Mouse (Mus musculus) 416B (cell line): ENCODE measurements around the gene Rbfox3.

Experiments used
- DNase-seq: peaks from one replicate; pipeline ENCODE4 v3.0.0; 2011; ENCODE audit warnings: low read depth

Gene Rbfox3

DNA sequence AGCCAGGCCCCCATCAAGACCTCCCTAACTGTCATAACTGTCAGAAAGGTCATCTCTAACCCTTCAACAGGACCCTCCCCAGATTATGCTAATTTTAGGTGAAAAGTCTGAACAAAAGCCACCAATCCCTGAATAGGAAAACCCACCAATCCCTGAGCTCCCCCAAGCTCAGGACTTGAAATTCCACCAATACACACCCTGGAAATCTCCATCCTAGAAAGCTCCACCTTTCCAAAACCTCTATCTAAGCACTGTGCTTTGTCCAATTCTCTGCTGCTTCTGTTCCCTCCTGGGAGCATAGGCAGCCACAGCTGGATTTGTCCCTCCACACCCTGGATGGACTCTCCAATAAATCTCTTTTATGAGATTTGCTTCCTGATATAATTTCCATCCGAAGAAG, 438.2 kb downstream of the Rbfox3 start:
- DNase-seq: no peak

DNA sequence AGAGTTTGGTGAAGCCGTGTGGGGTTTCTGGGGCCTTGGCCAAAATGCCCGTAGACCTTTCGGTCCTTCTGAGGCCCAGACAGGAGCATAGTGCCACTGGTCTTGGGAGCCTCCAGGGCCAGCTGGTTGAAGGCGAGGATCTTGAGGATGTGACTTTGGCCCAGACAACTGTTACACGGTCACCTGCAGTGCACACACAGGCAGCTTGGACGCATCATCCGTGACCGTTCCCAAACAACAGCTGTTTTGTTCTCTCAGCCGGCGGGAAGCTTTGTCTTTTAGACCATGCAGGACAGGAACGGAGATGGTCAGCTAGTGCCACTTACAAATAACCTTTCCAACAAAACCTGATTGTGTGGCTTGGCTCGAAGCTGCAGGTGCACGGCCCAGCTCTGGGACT, 439.7 kb downstream of the Rbfox3 start:
- DNase-seq: no peak

GRCm38 (mm10) chr11:118470234-118470966, 441.0 kb downstream of the Rbfox3 start:
- no peak for DNase-seq

DNA sequence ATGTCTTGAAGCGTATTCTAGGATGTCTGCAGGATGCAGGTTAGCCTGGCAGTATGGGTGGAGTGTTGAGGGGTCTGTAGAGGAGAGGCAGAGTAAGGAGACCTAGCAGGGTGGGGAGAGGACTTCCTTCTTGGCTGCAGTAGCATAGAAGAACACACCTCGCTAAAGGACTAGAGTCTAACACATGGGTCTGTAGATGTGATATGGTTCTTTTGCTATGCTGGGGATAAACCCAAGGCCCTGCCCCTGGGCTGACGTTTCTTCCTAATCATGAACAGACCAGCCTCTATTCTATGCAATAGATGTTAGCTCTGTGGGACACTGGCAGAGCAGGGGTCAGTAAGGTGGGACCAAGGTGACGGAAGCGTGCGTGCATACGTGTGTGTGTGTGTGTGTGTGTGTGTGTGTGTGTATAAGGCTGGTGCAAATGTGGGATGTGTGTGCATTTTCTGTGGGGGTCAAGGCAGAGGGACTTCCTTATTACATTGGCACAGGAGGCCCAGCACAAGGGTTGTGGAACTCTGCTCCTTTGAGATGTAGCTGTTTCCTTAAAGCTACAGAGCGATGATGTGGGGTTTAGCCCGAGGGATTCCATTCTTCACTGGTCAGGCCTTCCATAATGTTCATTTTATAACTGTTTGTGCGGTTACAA, 441.8 kb downstream of the Rbfox3 start:
- DNase-seq: no peak

GRCm38 (mm10) chr11:118467441-118468035, 443.9 kb downstream of the Rbfox3 start:
- DNase-seq: no peak

GRCm38 (mm10) chr11:118460280-118460679, 451.1 kb downstream of the Rbfox3 start:
- DNase-seq: peak; percentile 50

DNA sequence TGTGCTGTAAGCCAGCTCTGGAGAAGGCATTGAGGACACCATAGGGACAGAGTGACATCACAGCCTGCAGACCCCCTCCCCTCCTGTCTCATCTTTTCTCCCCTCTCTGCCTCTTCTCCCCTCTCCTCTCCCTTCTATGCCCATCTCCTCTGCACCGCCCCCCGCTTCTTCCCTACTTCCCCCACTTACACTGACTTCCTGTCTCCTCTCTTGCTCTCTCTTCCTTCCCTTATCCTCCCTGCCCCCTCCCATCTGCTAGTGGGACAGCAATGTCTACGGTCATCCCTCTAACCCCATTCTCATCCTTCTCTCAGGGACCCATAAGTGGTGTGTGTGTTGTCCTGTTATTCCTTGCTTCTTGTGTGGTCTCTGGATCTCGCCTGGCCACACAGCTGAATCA, 451.9 kb downstream of the Rbfox3 start:
- DNase-seq: no peak

- DNase-seq: peak; percentile 53
Measured at GRCm38 (mm10) chr11:118459051-118459450, 452.3 kb downstream of the Rbfox3 start.

DNA sequence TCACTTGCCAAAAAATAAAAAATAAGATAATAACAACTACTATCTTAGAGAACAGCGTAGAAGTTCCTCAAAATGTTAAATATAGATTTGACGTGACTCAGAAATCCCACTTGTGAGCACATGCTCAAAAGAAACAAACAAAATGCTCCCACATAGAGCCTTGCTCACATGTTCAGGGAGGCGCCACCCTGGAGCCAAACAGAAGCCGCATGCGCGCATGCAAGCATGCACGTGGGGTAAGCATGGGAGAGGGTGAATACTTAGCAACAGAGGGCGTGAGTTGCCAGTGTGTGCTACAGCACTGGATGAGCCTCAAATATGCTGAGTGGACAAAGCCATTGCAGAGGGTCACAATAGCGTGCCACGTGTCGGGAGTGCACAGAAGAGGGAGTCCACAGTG, 454.5 kb downstream of the Rbfox3 start:
- DNase-seq: peak; percentile 21

DNA sequence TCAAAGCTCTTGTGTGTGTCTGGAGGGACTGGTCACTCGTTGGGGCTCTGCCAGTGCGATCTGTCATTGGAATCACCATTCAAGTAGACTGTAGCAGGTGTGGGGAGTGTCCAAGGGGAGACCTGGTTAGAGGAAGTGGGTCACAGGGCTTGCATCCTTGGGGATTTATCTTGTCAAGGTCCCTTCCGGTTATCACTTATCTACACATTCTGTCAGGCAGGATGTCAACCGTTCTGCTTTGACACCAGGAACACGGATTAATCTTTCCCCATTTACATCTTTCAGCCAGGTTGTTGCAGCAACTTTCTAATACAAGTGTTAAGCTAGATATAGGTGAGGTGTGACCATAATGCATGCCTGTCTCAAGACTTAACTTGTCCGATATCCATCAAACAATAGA, 455.6 kb downstream of the Rbfox3 start:
- no peak for DNase-seq

GRCm38 (mm10) chr11:118453886-118454671, 457.3 kb downstream of the Rbfox3 start:
- no peak for DNase-seq

DNA sequence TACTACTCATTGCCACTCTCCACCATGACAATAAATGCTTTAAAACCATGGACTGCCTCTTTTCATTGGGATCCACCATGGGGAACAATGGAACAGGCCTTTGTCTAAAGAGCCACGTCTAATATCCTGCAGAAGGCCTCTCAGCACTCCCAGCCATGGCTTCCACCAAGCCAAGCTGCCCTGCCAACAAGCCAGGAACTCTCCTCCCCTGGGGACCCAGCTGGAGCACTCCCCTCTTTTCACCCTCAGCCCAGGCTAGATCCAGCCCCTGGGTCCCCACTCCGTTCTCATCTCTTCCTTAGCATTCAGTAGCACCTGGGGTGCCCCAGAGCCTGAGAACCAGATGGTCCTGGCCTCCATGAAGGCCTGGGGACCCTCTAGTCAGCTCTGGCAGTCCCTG, 458.4 kb downstream of the Rbfox3 start:
- no peak for DNase-seq

DNA sequence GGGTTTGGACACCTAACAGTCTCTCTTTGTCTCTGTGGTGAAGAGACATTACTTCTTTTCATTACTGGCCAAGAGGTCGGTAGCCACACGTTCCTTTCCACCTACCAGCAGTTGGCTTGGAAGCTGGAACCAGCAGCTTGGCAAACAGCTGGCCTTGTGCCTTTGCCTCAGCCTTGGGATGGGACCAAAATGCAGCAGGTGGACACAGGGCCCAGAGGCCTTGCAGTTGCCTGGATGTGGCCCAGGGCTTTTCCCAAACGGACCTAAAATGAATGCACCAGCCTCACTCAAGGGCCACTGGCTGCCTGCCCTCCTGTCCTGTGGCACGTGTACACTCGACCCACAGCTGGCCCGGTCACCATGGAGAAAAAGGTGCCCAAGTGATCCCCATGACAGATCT, 460.2 kb downstream of the Rbfox3 start:
- no peak for DNase-seq

DNA sequence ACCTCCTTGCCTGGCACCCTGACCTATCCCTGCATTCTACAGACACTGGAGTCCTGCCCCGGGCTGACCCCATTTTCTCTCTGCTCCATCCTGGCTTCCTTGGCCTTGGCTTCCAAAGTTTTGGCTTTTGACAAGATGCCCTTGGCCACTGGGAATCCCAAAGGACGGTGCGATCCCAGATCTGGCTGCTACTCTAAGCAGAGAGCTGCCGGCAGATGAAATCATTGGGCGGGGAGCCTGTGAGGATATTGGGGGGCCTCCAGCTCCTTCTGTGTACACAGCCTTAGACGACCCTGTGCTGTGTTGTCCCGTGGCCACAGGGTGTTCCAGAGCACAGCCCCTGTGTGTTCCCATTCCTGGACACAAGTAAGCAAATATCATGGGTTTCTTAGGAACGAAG, 463.0 kb downstream of the Rbfox3 start:
- DNase-seq: no peak

DNA sequence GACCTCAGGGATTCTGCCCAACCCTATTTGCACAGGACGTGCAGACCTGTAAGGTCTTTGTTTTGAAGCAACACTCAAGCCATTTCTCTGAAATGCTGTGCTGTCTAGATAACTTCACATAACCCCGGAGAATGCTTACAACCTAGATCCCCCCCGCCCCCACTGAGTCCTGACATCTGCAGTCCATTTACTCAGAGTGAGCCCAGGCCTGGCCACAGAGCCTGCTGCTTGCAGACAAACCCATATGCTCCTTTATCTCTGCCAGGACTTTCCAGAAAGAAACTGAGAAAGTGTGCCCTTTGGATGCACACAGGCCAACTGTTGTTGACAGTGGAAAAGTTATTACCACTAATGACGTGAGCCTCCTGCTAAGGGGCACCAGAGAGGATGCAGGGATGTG, 464.1 kb downstream of the Rbfox3 start:
- DNase-seq: no peak

DNA sequence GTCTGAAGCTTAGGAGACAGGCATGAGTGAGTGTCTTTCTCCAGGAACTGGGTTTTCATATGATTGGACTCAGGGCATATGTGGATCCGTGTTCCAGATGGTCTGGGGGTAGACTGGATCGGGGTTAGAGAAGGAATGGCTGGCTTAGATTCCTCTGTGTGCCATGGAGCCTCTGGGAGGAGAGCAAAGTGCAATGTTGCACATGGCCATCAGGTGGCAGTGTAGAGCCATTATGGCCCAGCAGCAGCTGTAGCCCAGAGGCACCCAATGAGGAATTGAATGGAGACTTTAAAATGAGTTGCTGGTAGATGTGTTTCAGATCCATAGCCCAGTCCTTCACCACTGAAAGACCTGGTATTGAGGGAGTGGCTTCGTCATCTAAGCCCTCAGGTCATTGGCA, 465.6 kb downstream of the Rbfox3 start:
- peak; percentile 60 for DNase-seq

- peak; percentile 40 for DNase-seq
Measured at GRCm38 (mm10) chr11:118443201-118443970, 468.0 kb downstream of the Rbfox3 start.

DNA sequence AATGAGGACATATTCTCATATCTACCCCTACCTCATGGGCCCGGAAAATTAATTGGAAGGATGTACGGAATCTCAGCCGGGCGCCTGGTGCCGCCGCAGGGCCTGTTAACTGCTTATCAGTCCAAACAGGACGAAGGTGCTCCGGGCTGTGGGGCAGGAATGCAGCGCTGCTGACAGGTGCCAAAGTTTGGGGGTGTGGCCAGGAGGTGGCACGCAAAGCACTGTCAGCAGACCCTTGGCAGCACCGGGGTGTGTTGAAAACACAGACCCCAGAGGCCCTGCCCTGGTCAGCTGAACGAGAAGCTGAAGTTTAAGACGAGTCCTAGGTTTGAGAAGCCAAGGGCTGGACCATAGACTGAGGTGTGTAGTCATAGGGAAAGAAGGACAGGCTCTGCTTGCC, 468.7 kb downstream of the Rbfox3 start:
- no peak for DNase-seq
